Mouse (Mus musculus) heart, adult 2 months (tissue): ENCODE results near the gene Gm10912. TPM values are rescaled to one million over a fixed set of nuclear protein-coding genes. Genes with fewer than 3 reads are reported as not detected.
A peak's percentile ranks its signal among the peaks of the same experiment; 100 is the strongest.
"Not testable (repeated sequence)": the region's sequence is repeated elsewhere in the genome, so short reads cannot be mapped to it uniquely, and the experiment has no call there.

ENCODE experiments used
- DNase-seq, 2 experiments: peaks; one replicate each; pipeline ENCODE4 v3.0.0; 2021
- H3K27ac ChIP-seq: fragments of 200-600 bp; 2 replicates; pipeline ENCODE4 v1.8.1; 2022
- H3K27me3 ChIP-seq: fragments of 200-500 bp; 2 replicates; pipeline ENCODE4 v1.6.1; 2012; ENCODE audit warnings: mild to moderate bottlenecking, low read length, inconsistent platforms, mixed read lengths; ENCODE audit not compliant: control insufficient read depth, insufficient read depth
- H3K36me3 ChIP-seq: fragments of 200-500 bp; 2 replicates; pipeline ENCODE4 v1.6.1; 2012; ENCODE audit warnings: low read length, inconsistent platforms; ENCODE audit not compliant: control insufficient read depth, insufficient read depth
- H3K4me1 ChIP-seq: fragments of 200-500 bp; 2 replicates; pipeline ENCODE4 v1.6.1; 2011; ENCODE audit warnings: low read length; ENCODE audit not compliant: control insufficient read depth, insufficient read depth
- H3K4me3 ChIP-seq: fragments of 200-600 bp; 2 replicates; pipeline ENCODE4 v1.8.1; 2022
- H3K79me2 ChIP-seq: fragments of 200-500 bp; replicated peaks from 2 replicates; pipeline ENCODE4 v1.6.1; 2012; ENCODE audit warnings: mild to moderate bottlenecking, inconsistent platforms, low read length, moderate library complexity, mixed read lengths; ENCODE audit not compliant: control insufficient read depth, insufficient read depth
- H3K9ac ChIP-seq: fragments of 200-500 bp; 2 replicates; pipeline ENCODE4 v1.6.1; 2012; ENCODE audit warnings: low read depth, mild to moderate bottlenecking, control low read depth, inconsistent platforms, low read length, mixed read lengths
- CTCF ChIP-seq: fragments of 200-600 bp; IDR thresholded peaks from 2 replicates; pipeline ENCODE4 v1.8.1; 2022; ENCODE audit warnings: antibody characterized with exemption, mild to moderate bottlenecking, moderate library complexity
- EP300 ChIP-seq: fragments of 200-500 bp; IDR thresholded peaks from 2 replicates; pipeline ENCODE4 v1.6.1; 2011; ENCODE audit warnings: low read depth, low read length, control low read depth; ENCODE audit not compliant: insufficient read depth
- POLR2A ChIP-seq: fragments of 200-500 bp; IDR thresholded peaks from 2 replicates; pipeline ENCODE4 v1.6.1; 2011; ENCODE audit warnings: mild to moderate bottlenecking, low read depth, low read length, control low read depth; ENCODE audit not compliant: insufficient read depth
- WGBS: fragments of 180-500 bp; shearing (Covaris S2); methylation state at CpG from one replicate; pipeline ENCODE4 v1.1.7; 2018; 5-methylcytosine and 5-hydroxymethylcytosine counted together
- intact Hi-C: fragments of 180-260 bp; cut with DNase I; formaldehyde crosslinking; loops from one replicate; pipeline ENCODE4 v1.15.1; 2025
- polyA plus RNA-seq: library from polyadenylated mRNA; depleted of rRNA; stranded (reverse); fragments of >200 nt; gene quantifications from 2 replicates; pipeline ENCODE4 v1.2.3, GENCODE M21; 2012
- total RNA-seq, 2 experiments: library from RNA; stranded (reverse); gene quantifications; 2 replicates each; pipeline ENCODE4 v1.2.3; 2021

Gm10912 gene
- total and polyA plus RNA-seq, 3 experiments, result 0.14 to 0.31 (median 0.20) TPM

DNA sequence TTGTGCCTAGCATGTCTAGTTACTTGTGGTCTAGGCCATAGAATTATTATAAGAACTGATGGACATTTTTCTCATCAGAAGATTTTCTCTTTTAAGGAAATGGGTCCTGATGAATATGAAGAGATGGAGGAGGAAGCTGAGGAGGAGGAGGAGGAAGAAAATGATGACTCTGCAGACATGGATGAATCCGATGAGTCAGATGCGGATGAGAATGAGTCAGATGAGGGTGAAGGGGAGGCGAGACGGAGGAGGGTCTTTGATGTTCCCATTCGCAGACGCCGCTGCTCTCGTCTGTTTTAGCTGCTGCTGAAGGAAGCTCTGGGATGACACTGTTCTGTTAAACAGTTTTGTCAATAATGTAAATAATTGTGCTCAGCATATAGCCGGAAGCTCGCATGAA is 5.8 kb upstream of the Gm10912 start:
- no peaks in the 10 kb centered on the region; the same call in 1 of the 2 replicates for H3K79me2 ChIP-seq
- H3K27ac ChIP-seq, result no peak overlapping the region
- TF ChIP-seq CTCF, result no peak
- TF ChIP-seq POLR2A, result no peak
- no peak for TF ChIP-seq EP300
- H3K4me3 ChIP-seq, result no peak overlapping the region
- H3K9ac ChIP-seq, result no peak overlapping the region
- no peak for DNase-seq
- no peaks in the 10 kb centered on the region for H3K27me3 ChIP-seq
- 84% methylated on average over 10 of the region's 10 CpGs for WGBS
- peaks cover 4% of the 10 kb centered on the region for H3K36me3 ChIP-seq
- intact Hi-C loops, result no loop called here
- no peaks in the 10 kb centered on the region for H3K4me1 ChIP-seq

DNA sequence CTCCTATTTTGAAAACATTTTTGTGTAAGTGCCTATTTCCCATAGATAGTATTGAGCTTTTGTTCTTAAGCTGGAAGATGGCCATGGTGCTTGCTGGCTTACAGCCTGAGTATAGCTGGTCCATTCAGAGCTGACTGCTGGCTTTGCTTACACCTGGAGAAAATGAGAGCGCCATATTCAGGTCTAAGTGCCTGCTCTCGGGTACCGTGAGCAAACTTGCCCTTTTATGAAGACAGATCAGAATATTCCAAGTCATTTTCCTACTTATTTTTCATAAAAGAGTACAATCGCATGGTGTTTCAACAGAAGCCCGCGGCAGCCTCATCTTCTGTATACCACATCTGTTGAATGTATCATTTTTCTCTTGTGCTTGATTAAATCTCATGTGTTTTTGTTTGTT is 4.6 kb upstream of the Gm10912 start:
- DNase-seq, result no peak
- TF ChIP-seq CTCF, result no peak
- TF ChIP-seq POLR2A, result no peak
- TF ChIP-seq EP300, result no peak
- 97% methylated on average over 6 of the region's 6 CpGs for WGBS
- H3K4me1 ChIP-seq, result no peaks in the 10 kb centered on the region
- intact Hi-C loops, result no loop called here
- no peaks in the 10 kb centered on the region for H3K27me3 ChIP-seq
- no peaks in the 10 kb centered on the region for H3K79me2 ChIP-seq
- no peak overlapping the region for H3K4me3 ChIP-seq
- no peak overlapping the region for H3K27ac ChIP-seq
- no peaks in the 10 kb centered on the region for H3K36me3 ChIP-seq
- H3K9ac ChIP-seq, result no peak overlapping the region

DNA sequence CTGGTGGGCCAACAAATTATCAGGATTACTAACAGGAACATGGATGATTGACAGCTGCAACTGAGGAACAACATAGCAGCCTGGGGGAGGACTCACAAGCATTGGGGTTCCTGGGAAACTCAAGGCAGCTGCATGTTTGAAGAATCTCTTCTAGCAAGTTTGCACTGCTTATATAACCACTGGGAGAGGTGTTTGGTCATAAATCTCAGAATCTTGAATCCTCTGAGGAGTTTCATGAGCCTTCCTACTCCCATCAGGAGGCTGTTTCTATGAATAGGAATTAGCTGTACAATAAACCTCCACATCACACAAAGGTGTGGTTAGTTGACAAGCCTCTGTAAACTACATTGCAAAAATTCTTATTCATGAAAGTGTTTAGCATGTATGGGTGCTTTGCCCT is 3.0 kb upstream of the Gm10912 start:
- no peak overlapping the region for H3K9ac ChIP-seq
- no peak overlapping the region for H3K27ac ChIP-seq
- intact Hi-C loops, result no loop called here
- H3K79me2 ChIP-seq, result no peaks in the 10 kb centered on the region
- no peaks in the 10 kb centered on the region for H3K27me3 ChIP-seq
- DNase-seq, result no peak
- TF ChIP-seq POLR2A, result no peak
- no peak for TF ChIP-seq EP300
- no peak for TF ChIP-seq CTCF
- no peaks in the 10 kb centered on the region for H3K36me3 ChIP-seq
- H3K4me3 ChIP-seq, result no peak overlapping the region
- no peaks in the 10 kb centered on the region for H3K4me1 ChIP-seq

DNA sequence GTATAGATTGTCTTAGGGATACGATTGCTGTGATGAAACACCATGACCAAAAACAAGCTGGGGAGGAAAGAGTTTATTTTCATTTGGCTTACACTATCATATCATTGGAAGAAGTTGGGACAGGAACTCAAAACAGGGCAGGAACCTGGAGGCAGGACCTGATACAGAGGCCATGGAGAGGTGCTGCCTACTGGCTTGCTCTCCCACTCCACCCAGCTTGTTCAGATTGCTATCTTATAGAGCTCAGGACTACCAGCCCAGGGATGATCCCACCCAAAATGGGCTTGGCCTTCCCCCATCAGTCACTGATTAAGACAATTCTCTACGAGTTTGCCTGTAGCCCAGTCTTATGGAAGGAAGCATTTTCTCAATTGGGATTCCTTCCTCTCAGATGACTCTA is 1.5 kb upstream of the Gm10912 start:
- intact Hi-C loops, result no loop called here
- no peak for TF ChIP-seq EP300
- 73% methylated on average over 2 of the region's 2 CpGs for WGBS

DNA sequence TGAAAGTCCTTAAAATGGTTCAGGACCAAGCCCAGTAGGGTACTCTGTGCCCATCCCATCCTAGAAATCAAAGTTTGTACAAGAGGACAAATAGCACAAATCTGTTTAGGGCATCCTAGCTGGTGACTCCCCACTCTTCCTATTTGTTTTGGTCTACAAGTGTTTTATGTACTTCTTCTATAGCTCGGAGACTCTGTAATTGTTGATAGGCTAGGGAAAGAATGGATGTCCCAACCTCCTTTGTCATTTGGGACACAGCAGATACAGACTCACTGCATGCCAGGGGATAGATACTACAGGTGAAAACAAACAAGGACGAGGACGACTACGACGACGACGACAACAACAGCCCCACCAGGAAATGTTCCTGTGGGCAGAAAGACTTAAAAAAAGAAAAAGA is 2.8 kb downstream of the Gm10912 start, which contains the start of gene Gm10799:
TSS of gene Gm10799 (minus strand) at position 101 of the 400 bp plus-strand sequence.
- intact Hi-C loops, result loop anchor here (1.0 kb wide), 1 partner anchor 25 kb away; no protein-coding TSS in a partner anchor
- not testable (repeated sequence) for H3K27me3 ChIP-seq, H3K4me3 ChIP-seq, H3K4me1 ChIP-seq, H3K9ac ChIP-seq, H3K27ac ChIP-seq, H3K79me2 ChIP-seq, H3K36me3 ChIP-seq, DNase-seq
- WGBS, result 36% methylated on average over 7 of the region's 7 CpGs

More for the DNA sequence above, 1.5 kb upstream of the Gm10912 start:
- Histone ChIP-seq H3K79me2 (no peaks in the 10 kb centered on the region), H3K27me3 (no peaks in the 10 kb centered on the region), H3K27ac (no peak overlapping the region), H3K4me3 (no peak overlapping the region), H3K36me3 (no peaks in the 10 kb centered on the region), H3K4me1 (peaks cover 1% of the 10 kb centered on the region; the same call in 1 of the 2 replicates), H3K9ac (no peak overlapping the region)
- no peak for DNase-seq

DNA sequence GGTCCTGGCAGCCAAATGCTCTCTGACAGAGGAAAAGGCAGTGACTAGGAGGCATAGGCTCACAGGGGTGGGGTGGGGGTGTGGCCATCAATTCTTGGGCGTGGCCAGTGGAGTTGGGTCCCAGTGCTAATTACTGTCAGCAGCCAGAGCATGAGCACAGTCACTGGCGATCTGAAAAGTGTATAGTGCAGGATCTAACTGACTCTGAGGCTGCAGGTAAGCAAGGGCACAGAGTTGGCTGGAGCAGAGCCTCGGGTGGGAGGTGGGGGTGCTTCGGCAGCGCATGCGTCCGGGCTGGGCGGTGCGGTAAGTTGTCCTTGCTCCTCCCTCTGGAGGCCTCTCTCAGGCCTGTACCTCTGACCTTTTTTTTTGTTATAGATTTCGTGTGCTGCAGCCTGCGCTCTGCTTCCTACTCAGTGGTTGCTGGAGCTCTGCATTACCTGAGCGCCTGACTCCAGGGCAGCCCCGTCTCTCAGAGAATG is 4.1 kb downstream of the Gm10912 start, which contains the start of gene Cd59b:
TSS of gene Cd59b (plus strand) at position 146 of the 482 bp plus-strand sequence.
- Histone ChIP-seq H3K4me1 (peaks cover 1% of the 10 kb centered on the region; the same call in 1 of the 2 replicates), H3K36me3 (no peaks in the 10 kb centered on the region), H3K27me3 (no peaks in the 10 kb centered on the region), H3K9ac (peak within 1 kb of the TSS; percentile 36; the same call in 1 of the 2 replicates), H3K4me3 (no peak within 1 kb of the TSS; the same call in 1 of the 2 replicates), H3K79me2 (no peaks in the 10 kb centered on the region), H3K27ac (no peak within 1 kb of the TSS)
- 9% methylated on average over 13 of the region's 13 CpGs for WGBS
- TF ChIP-seq CTCF (no peak), EP300 (no peak), POLR2A (no peak)
- DNase-seq, result peak; percentile 57 to 62
- intact Hi-C loops, result no loop called here

DNA sequence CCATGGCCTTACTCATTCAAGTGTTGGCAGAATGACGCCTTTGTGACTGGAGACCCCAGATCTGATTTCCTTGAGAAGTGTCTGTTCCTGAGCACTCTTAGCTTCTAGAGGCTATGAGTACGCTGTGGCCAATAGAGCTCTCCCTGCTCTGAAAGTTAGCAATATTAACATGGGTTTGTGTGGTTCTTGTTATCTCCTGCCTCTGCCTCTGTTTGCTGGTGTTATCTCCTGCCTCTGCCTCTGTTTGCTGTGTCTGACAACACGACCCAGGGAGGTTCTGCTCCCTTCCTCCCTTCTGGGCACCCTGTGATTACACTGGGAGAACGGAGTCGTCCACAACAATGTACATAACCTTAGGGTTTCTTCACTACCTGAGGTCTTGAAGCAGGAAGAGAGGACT is 12.7 kb downstream of the Gm10912 start:
- WGBS, result 59% methylated on average over 5 of the region's 5 CpGs
- DNase-seq, intact Hi-C loops, H3K79me2 ChIP-seq, H3K36me3 ChIP-seq, H3K27me3 ChIP-seq, H3K4me3 ChIP-seq, H3K4me1 ChIP-seq, H3K27ac ChIP-seq, H3K9ac ChIP-seq: not testable (repeated sequence)

DNA sequence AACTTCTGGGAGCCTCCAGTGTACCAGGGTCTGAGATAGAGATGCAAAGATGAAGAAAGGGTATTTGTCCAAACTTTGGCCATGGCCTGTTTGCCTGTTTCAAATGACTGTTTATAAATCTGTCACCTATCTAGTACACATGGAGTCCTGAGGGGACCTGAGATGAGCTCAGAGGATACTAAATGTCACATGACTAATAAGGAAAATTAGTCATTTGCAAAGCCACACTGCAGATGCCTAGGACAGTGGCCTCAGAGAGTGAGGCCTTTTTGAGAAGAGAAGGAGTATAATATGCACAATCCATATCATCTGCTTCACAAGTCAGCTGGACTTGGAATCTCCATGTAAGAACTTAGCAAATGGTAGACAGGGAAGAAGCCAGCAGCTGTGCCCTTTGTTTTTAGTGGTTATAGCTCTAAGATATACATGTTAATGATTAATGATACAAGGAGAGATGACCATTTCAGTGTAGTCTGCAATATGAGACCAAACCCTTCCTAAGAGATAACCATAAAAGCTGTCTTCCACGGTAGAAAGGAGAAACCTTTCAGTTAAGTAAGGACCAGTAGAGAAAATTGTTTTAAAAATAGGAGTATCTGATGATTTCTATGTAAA is 15.9 kb downstream of the Gm10912 start:
- intact Hi-C loops, H3K4me1 ChIP-seq, DNase-seq, H3K4me3 ChIP-seq, H3K9ac ChIP-seq, H3K79me2 ChIP-seq, H3K27ac ChIP-seq, H3K27me3 ChIP-seq, H3K36me3 ChIP-seq: not testable (repeated sequence)
- WGBS, result no CpG with 5 or more reads among the region's 1 CpGs
